Mouse (Mus musculus) kidney, adult 2 months (tissue): ENCODE results near the gene Faim2. TPM values are rescaled to one million over a fixed set of nuclear protein-coding genes. Genes with fewer than 3 reads are reported as not detected.
A peak's percentile ranks its signal among the peaks of the same experiment; 100 is the strongest.

Experiments used
- DNase-seq: peaks from one replicate; pipeline ENCODE4 v3.0.0; 2021
- H3K27ac ChIP-seq: fragments of 200-500 bp; 2 replicates; pipeline ENCODE4 v1.5.1; 2012; ENCODE audit warnings: low read depth, low read length, control low read depth, inconsistent platforms; ENCODE audit not compliant: insufficient read depth
- H3K27me3 ChIP-seq: fragments of 200-500 bp; replicated peaks from 2 replicates; pipeline ENCODE4 v1.6.1; 2012; ENCODE audit warnings: mild to moderate bottlenecking, moderate library complexity, low read length, inconsistent platforms; ENCODE audit not compliant: control insufficient read depth, insufficient read depth
- H3K36me3 ChIP-seq: fragments of 200-500 bp; 2 replicates; pipeline ENCODE4 v1.6.1; 2012; ENCODE audit warnings: mild to moderate bottlenecking, moderate library complexity, low read length, inconsistent platforms; ENCODE audit not compliant: control insufficient read depth, insufficient read depth
- H3K4me1 ChIP-seq: fragments of 200-500 bp; 2 replicates; pipeline ENCODE4 v1.6.1; 2011; ENCODE audit warnings: low read length; ENCODE audit not compliant: control insufficient read depth, insufficient read depth
- H3K4me3 ChIP-seq: fragments of 200-500 bp; 2 replicates; pipeline ENCODE4 v1.5.1; 2011; ENCODE audit warnings: mild to moderate bottlenecking, low read depth, low read length, control low read depth; ENCODE audit not compliant: insufficient read depth
- CTCF ChIP-seq: fragments of 200-500 bp; conservative IDR thresholded peaks from 2 replicates; pipeline ENCODE4 v1.5.1; 2011; ENCODE audit warnings: low read depth, mild to moderate bottlenecking, control low read depth, low read length, moderate library complexity, mixed read lengths; ENCODE audit not compliant: insufficient read depth, insufficient read length
- POLR2A ChIP-seq: fragments of 200-500 bp; IDR thresholded peaks from one replicate; pipeline ENCODE4 v1.6.1; 2011; ENCODE audit warnings: low read depth, low read length, control low read depth
- WGBS: fragments of 180-500 bp; shearing (Covaris S2); methylation state at CpG from one replicate; pipeline ENCODE4 v1.1.7; 2018; 5-methylcytosine and 5-hydroxymethylcytosine counted together
- polyA plus RNA-seq: library from polyadenylated mRNA; depleted of rRNA; stranded (reverse); fragments of >200 nt; gene quantifications from 2 replicates; pipeline ENCODE4 v1.2.3, GENCODE M21; 2012; rRNA removed

Gene Faim2
- polyA plus RNA-seq, 1 experiment = 1.3 TPM

DNA sequence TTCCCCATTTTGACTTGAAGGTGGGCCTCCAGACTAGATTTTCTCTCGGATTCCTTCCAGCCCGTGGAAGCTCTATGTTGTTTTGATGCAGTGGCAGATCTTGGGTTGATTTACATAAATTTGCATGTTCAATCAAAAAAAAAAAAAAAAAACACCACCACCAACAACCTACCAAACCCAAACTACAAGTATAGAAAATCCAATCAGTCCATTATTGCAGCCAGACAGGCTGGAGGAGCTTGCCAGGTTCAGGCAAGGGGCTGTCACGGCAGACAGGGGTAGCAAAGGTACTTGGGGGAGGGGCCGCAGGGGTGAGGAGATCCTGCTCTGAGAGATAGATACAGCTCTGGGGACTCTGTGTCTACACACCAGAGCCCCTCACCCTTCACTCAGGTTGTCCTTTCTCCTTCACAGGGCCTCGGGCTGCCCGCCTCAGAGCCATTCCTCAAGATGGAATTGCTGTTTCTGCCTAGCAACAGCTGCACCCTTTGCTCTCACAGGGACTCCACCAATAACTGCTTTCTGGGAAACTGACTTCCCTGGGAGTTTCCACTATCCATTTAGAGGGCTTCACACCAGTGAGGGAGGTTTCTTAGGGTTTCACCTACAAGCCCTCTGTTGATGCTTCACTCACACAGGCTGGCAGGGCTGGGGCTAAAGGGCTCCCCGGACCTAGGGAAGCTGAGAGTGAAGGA, 73.2 kb downstream of the Faim2 start:
- 80% methylated on average over 7 of the region's 7 CpGs for WGBS
- H3K36me3 ChIP-seq = no peaks in the 10 kb centered on the region
- H3K27ac ChIP-seq = no peak overlapping the region
- peaks cover 5% of the 10 kb centered on the region; the same call in 1 of the 2 replicates for H3K4me1 ChIP-seq
- no peak for DNase-seq
- TF ChIP-seq POLR2A = no peak
- TF ChIP-seq CTCF = no peak
- H3K4me3 ChIP-seq = no peak overlapping the region
- no peaks in the 10 kb centered on the region for H3K27me3 ChIP-seq

DNA sequence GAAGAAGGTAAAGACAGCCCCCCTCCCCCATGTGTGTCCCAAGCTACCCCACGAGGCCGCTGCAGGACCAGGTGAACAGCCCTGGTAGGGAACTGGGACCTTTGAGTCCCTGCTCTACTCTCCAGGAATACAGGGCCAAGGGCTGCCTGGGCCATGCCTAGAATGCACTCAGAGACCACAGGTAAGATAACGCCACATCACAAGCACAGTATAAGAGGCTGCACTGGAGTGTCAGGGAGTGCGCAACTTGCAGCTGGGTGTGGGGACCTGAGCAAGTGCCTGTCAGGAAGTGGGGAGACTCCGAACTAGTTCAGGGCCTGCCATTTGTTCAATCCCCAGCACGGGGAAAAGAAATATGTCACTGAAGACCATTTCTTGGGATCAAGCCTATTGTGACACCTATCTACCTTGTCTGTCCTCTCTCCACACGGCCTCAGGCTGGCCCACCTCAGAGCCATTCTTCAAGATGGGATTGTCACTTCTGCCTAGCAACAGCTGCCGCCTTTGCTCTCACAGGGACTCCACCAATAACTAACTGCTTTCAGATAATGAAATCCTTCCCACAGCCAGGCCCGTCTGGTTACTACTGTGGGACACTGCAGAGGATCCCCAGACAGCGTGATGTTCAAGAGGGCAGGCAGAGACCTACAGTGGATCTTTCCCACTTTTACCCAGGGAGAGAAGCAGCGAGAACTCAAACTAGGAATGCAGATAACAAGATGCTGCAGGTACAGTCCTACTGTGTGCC, 74.6 kb downstream of the Faim2 start:
- Histone ChIP-seq H3K27ac (no peak overlapping the region), H3K4me1 (peaks cover 6% of the 10 kb centered on the region; the same call in 1 of the 2 replicates), H3K4me3 (no peak overlapping the region), H3K36me3 (no peaks in the 10 kb centered on the region), H3K27me3 (no peaks in the 10 kb centered on the region)
- WGBS = 82% methylated on average over 11 of the region's 11 CpGs
- TF ChIP-seq CTCF (no peak), POLR2A (no peak)
- DNase-seq = no peak

GRCm38 (mm10) chr15:99449751-99450280, 78.1 kb downstream of the Faim2 start:
- Histone ChIP-seq H3K27me3 (no peaks in the 10 kb centered on the region), H3K4me3 (no peak overlapping the region), H3K36me3 (no peaks in the 10 kb centered on the region), H3K4me1 (peaks cover 3% of the 10 kb centered on the region; the same call in 1 of the 2 replicates), H3K27ac (0 out of 2 replicates have a peak overlapping the region, but pooled peaks have one; percentile 3)
- DNase-seq = no peak
- TF ChIP-seq CTCF (no peak), POLR2A (no peak)
- WGBS = 63% methylated on average over 8 of the region's 8 CpGs

DNA sequence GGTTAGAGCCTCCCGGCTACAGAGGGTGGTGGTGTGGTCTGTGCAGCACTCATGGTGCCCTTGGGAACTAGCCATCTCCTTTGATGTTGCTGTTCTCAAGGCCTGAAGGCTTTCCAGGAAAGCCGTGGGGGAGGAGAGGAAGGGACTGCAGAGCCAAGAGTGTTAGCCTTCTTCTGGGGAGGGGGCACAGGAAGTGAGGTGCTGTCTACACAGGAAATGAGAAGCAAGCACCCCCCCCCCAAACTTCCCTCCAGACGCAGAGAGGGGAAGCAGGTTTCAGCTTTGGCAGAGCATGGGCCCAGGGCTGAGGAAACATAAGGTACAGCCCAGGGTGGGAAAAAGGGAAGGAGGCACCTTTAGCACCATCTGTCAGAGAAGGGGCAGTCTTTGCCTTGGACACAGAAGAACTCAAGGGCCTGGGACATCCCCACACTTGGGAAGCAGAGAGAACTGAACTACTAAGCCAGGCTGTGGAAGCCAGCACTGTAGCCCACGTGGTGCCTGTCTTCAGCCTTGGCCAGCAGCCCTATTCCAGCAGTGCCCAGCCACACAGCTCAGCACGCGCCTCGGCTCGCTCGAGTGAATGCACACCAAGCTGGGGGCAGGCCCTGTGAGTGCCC, 78.7 kb downstream of the Faim2 start:
- Histone ChIP-seq H3K27ac (0 out of 2 replicates have a peak overlapping the region, but pooled peaks have one; percentile 3), H3K36me3 (no peaks in the 10 kb centered on the region), H3K4me1 (peaks cover 3% of the 10 kb centered on the region; the same call in 1 of the 2 replicates), H3K4me3 (no peak overlapping the region), H3K27me3 (no peaks in the 10 kb centered on the region)
- TF ChIP-seq POLR2A = no peak
- no peak for TF ChIP-seq CTCF
- peak; percentile 51 for DNase-seq
- 21% methylated on average over 9 of the region's 9 CpGs for WGBS

Other genes starting within 250 kb of the Faim2 start
- 48.0 and 59.4 TPM in 2 replicates for gene Prpf40b, start 233.1 kb downstream of the Faim2 start, polyA plus RNA-seq
- 0.13 and 0.24 TPM in 2 replicates for gene Fam186b, start 232.3 kb downstream of the Faim2 start, polyA plus RNA-seq
- 26.8 and 26.9 TPM in 2 replicates for gene Fmnl3, start 157.7 kb downstream of the Faim2 start, polyA plus RNA-seq
- 2,322 and 2,701 TPM in 2 replicates for gene Tmbim6, start 135.3 kb downstream of the Faim2 start, polyA plus RNA-seq
- 3.1 and 3.9 TPM in 2 replicates for gene Nckap5l, start 70.4 kb downstream of the Faim2 start, polyA plus RNA-seq
- gene Bcdin3d, start 53.4 kb downstream of the Faim2 start, polyA plus RNA-seq = 5.8 and 7.0 TPM in 2 replicates
- 741 and 818 TPM in 2 replicates for gene Aqp2, start 50.9 kb upstream of the Faim2 start, polyA plus RNA-seq
- 0.66 and 1.6 TPM in 2 replicates for gene Aqp5, start 62.6 kb upstream of the Faim2 start, polyA plus RNA-seq
- 97.9 and 124 TPM in 2 replicates for gene Aqp6, start 73.2 kb upstream of the Faim2 start, polyA plus RNA-seq
- 2.4 and 2.6 TPM in 2 replicates for gene Racgap1, start 123.5 kb upstream of the Faim2 start, polyA plus RNA-seq
- gene Asic1, start 142.2 kb upstream of the Faim2 start, polyA plus RNA-seq = 0.34 and 0.37 TPM in 2 replicates
- 27.7 and 29.5 TPM in 2 replicates for gene Smarcd1, start 174.0 kb upstream of the Faim2 start, polyA plus RNA-seq
- 0.58 TPM in 1 of 2 replicates, not detected in the other for gene Gm17349, start 177.3 kb upstream of the Faim2 start, polyA plus RNA-seq
- gene Gpd1, start 189.3 kb upstream of the Faim2 start, polyA plus RNA-seq = 427 and 506 TPM in 2 replicates
- gene Cox14, start 197.5 kb upstream of the Faim2 start, polyA plus RNA-seq = 263 and 269 TPM in 2 replicates
- gene Cers5, start 244.7 kb upstream of the Faim2 start, polyA plus RNA-seq = 28.7 and 31.8 TPM in 2 replicates